Mouse (Mus musculus): ENCODE measurements around the gene Elf4. TPM values are rescaled to one million over a fixed set of nuclear protein-coding genes. Genes with fewer than 3 reads are reported as not detected.

Elf4 gene
- polyA plus RNA-seq, 1 experiment = 36.8 TPM

DNA sequence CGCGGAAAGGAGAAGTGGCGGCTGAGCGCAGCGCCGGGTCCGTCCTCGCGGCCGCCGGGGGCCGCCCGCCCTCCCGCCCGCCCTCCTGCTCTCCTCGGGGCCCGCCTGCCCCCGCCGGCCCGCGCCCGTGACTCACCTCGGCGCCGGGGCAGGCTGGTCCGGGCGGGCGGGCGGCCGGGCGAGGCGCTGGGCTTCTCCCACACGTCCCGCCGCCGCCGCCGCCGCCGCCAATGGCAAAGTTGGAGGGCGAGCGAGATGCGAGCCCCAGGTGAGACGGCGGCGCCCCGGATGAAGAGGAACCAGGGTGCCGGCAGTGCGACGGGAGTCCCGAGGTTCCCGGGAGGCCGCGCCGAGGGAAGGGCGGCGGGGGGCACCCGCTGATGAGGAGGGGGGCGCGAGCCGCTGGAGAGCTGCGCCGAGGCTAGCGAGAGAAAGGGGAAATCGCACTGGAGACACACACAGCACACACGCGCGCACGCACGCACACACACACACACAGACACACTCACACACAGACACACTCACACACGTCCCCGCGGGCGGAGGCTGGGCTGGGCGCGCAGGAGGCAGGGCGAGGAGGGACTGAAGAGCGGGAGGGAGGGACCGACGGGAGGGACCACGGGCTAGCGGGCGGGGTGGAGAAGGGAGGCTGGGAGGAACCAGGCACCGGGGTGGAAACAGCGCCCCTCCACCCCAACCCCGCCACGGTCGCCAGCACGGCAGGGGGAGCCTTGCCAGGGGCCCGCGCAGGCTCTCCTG, 9.0 kb downstream of the Elf4 start:
- Histone ChIP-seq H3K4me3 (ENCODE audit: low read depth, low read length) (peak overlapping the region; percentile 99), H3K4me1 (ENCODE audit: control insufficient read depth, insufficient read depth, insufficient read length, low read length) (peaks cover 17% of the 10 kb centered on the region; the same call in 1 of the 2 replicates), H3K27ac (ENCODE audit: insufficient read depth, low read depth, low read length) (peak overlapping the region; percentile 94), H3K27me3 (ENCODE audit: control insufficient read depth, insufficient read depth, low read length) (no peaks in the 10 kb centered on the region), H3K36me3 (ENCODE audit: control insufficient read depth, insufficient read depth, low read length) (no peaks in the 10 kb centered on the region)
- TF ChIP-seq CTCF (IDR thresholded peaks at IDR 0.05; ENCODE audit: extremely low read depth, insufficient read length, insufficient replicate concordance, low read depth, low read length) (no peak), POLR2A (IDR thresholded peaks at IDR 0.05; ENCODE audit: low read depth, low read length) (peak; percentile 24; the same call in 1 of the 2 replicates)
- 20% methylated on average over 78 of the region's 91 CpGs for WGBS

- TF ChIP-seq CTCF (IDR thresholded peaks at IDR 0.05; ENCODE audit: extremely low read depth, insufficient read length, insufficient replicate concordance, low read depth, low read length) = no peak
- 0 out of 2 replicates have a peak, but pooled peaks have one; percentile 13 for TF ChIP-seq POLR2A (IDR thresholded peaks at IDR 0.05; ENCODE audit: low read depth, low read length)
- H3K27ac ChIP-seq (ENCODE audit: insufficient read depth, low read depth, low read length) = peak overlapping the region; percentile 94
- peak overlapping the region; percentile 99 for H3K4me3 ChIP-seq (ENCODE audit: low read depth, low read length)
- H3K27me3 ChIP-seq (ENCODE audit: control insufficient read depth, insufficient read depth, low read length) = no peaks in the 10 kb centered on the region
- WGBS = 18% methylated on average over 62 of the region's 71 CpGs
- H3K4me1 ChIP-seq (ENCODE audit: control insufficient read depth, insufficient read depth, insufficient read length, low read length) = peaks cover 17% of the 10 kb centered on the region; the same call in 1 of the 2 replicates
- H3K36me3 ChIP-seq (ENCODE audit: control insufficient read depth, insufficient read depth, low read length) = no peaks in the 10 kb centered on the region
Measured at GRCm38 (mm10) chrX:48452931-48453673, 9.8 kb downstream of the Elf4 start.

DNA sequence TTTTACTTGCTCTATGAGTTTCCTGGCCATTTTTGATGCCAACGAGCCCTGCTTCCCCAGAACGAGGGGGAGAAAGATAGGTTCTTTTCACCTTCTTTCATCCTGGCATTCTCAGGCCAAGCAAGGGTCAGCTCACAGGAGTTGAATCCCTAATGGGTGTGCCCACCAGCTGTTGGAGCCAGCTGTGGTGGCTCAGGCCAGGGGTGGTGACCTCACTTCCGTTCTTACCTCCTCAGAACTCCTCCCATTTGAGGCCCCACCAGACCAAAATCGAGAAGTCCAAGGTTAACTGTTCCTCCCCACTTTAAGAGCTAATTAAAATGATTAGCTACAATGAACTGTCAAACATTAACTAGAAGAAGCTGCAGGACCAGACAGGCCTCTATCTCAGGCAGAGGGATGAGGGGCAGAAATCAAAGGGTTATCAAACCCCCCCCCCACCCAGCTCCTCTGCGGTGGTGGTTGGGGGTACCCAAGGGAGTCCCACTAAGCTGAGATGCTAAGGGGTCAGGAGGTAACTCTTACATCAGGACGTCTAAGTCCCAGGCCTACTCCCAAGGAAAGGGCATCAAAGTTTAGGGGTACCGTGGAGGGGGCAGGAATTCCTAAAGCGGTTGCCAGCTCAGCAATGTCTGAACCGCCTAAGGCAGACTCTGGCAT, 10.6 kb downstream of the Elf4 start:
- TF ChIP-seq CTCF (IDR thresholded peaks at IDR 0.05; ENCODE audit: extremely low read depth, insufficient read length, insufficient replicate concordance, low read depth, low read length) (no peak), POLR2A (IDR thresholded peaks at IDR 0.05; ENCODE audit: low read depth, low read length) (no peak)
- H3K36me3 ChIP-seq (ENCODE audit: control insufficient read depth, insufficient read depth, low read length) = no peaks in the 10 kb centered on the region
- H3K4me1 ChIP-seq (ENCODE audit: control insufficient read depth, insufficient read depth, insufficient read length, low read length) = peaks cover 17% of the 10 kb centered on the region; the same call in 1 of the 2 replicates
- peak overlapping the region; percentile 99 for H3K4me3 ChIP-seq (ENCODE audit: low read depth, low read length)
- no peaks in the 10 kb centered on the region for H3K27me3 ChIP-seq (ENCODE audit: control insufficient read depth, insufficient read depth, low read length)
- 22% methylated on average over 9 of the region's 9 CpGs for WGBS
- peak overlapping the region; percentile 94 for H3K27ac ChIP-seq (ENCODE audit: insufficient read depth, low read depth, low read length)

GRCm38 (mm10) chrX:48449646-48450045, 13.3 kb downstream of the Elf4 start:
- no peaks in the 10 kb centered on the region for H3K27me3 ChIP-seq (ENCODE audit: control insufficient read depth, insufficient read depth, low read length)
- H3K4me3 ChIP-seq (ENCODE audit: low read depth, low read length) = no peak overlapping the region
- TF ChIP-seq POLR2A (IDR thresholded peaks at IDR 0.05; ENCODE audit: low read depth, low read length) = no peak
- TF ChIP-seq CTCF (IDR thresholded peaks at IDR 0.05; ENCODE audit: extremely low read depth, insufficient read length, insufficient replicate concordance, low read depth, low read length) = no peak
- H3K27ac ChIP-seq (ENCODE audit: insufficient read depth, low read depth, low read length) = no peak overlapping the region
- 67% methylated on average over 10 of the region's 10 CpGs for WGBS
- peaks cover 2% of the 10 kb centered on the region; the same call in 1 of the 2 replicates for H3K36me3 ChIP-seq (ENCODE audit: control insufficient read depth, insufficient read depth, low read length)
- peaks cover 14% of the 10 kb centered on the region; the same call in 1 of the 2 replicates for H3K4me1 ChIP-seq (ENCODE audit: control insufficient read depth, insufficient read depth, insufficient read length, low read length)

- Histone ChIP-seq H3K27ac (ENCODE audit: insufficient read depth, low read depth, low read length) (no peak overlapping the region), H3K36me3 (ENCODE audit: control insufficient read depth, insufficient read depth, low read length) (peaks cover 2% of the 10 kb centered on the region; the same call in 1 of the 2 replicates), H3K4me3 (ENCODE audit: low read depth, low read length) (no peak overlapping the region), H3K4me1 (ENCODE audit: control insufficient read depth, insufficient read depth, insufficient read length, low read length) (peaks cover 9% of the 10 kb centered on the region; the same call in 1 of the 2 replicates), H3K27me3 (ENCODE audit: control insufficient read depth, insufficient read depth, low read length) (no peaks in the 10 kb centered on the region)
- WGBS = 65% methylated on average over 4 of the region's 4 CpGs
- TF ChIP-seq CTCF (IDR thresholded peaks at IDR 0.05; ENCODE audit: extremely low read depth, insufficient read length, insufficient replicate concordance, low read depth, low read length) = no peak
- no peak for TF ChIP-seq POLR2A (IDR thresholded peaks at IDR 0.05; ENCODE audit: low read depth, low read length)
Measured at GRCm38 (mm10) chrX:48444677-48445076, 18.3 kb downstream of the Elf4 start.

GRCm38 (mm10) chrX:48441954-48442353, 21.0 kb downstream of the Elf4 start:
- Histone ChIP-seq H3K4me3 (ENCODE audit: low read depth, low read length) (no peak overlapping the region), H3K36me3 (ENCODE audit: control insufficient read depth, insufficient read depth, low read length) (peaks cover under 1% of the 10 kb centered on the region; the same call in 1 of the 2 replicates), H3K4me1 (ENCODE audit: control insufficient read depth, insufficient read depth, insufficient read length, low read length) (peaks cover 19% of the 10 kb centered on the region), H3K27me3 (ENCODE audit: control insufficient read depth, insufficient read depth, low read length) (no peaks in the 10 kb centered on the region), H3K27ac (ENCODE audit: insufficient read depth, low read depth, low read length) (no peak overlapping the region)
- TF ChIP-seq CTCF (IDR thresholded peaks at IDR 0.05; ENCODE audit: extremely low read depth, insufficient read length, insufficient replicate concordance, low read depth, low read length) = no peak
- no peak for TF ChIP-seq POLR2A (IDR thresholded peaks at IDR 0.05; ENCODE audit: low read depth, low read length)
- WGBS = 41% methylated on average over 7 of the region's 7 CpGs

All from small intestine, adult 2 months (tissue).